Mouse (Mus musculus) kidney, postnatal 25 days (tissue): ENCODE data around the gene Bcl9l.
"Not testable (repeated sequence)": the region's sequence is repeated elsewhere in the genome, so short reads cannot be mapped to it uniquely, and the experiment has no call there.

ENCODE experiments used
- DNase-seq, 2 experiments: peaks; one replicate each; pipeline ENCODE4 v3.0.0; 2021; ENCODE audit warnings: mixed read lengths in 2 of 2

Bcl9l gene

DNA sequence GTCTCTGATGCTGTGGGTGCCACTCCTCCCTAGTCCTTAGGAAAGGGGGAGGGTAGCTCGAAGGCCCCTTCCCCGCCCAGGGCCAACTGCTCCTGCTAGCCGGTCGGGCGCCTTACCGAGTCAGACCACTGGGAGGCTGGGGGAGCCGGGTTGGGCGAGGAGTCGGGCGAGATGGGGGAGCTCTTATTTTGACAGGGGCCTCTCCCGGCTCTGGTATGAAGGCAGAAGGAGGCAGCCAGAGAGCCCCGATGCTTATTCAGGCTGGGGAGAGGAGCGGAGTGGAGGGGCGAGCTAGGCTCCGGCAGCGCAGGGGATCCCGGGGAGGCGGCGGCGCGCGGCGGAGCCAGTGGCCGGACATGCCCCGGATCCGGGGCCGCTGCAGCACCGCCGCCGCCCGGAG is at the start of gene Bcl9l:
Gene Bcl9l, plus strand, starts transcription at position 274 of the 400 bp plus-strand sequence.
- peak; percentile 94 to 97 for DNase-seq

- no peak for DNase-seq
Measured at GRCm38 (mm10) chr9:44435747-44436146, 46.9 kb upstream of the Bcl9l start.

- DNase-seq = no peak
Measured at GRCm38 (mm10) chr9:44440961-44441360, 41.7 kb upstream of the Bcl9l start, which contains the start of gene Foxr1. Gene Foxr1, minus strand, starts transcription at chr9:44441136.

DNA sequence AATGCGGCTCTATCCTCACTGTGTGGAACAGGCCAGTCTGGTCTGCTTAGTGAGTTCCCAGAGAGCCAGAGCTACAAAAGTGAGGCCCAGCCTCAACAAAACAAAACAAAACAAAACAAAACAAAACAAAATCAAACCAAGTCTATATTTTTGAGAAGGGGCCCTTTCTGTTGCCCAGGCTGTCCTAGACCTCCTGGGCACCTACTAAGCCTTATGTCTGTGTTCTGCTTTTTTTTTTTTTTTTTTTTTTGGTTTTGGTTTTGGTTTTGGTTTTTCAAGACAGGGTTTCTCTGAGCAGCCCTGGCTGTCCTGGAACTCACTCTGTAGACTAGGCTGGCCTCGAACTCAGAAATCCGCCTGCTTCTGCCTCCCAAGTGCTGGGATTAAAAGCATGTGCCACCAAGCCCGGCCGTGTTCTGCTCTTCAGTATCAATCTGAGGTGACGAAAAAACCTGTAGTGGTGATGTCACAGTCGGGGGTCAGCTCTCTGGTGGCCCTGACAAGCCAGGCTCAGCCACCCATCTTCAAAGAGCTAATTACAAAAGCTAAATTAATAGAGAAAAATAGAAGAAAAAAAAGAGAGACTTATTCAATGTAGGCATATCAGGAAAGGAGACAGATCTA is 38.1 kb upstream of the Bcl9l start:
- not testable (repeated sequence) for DNase-seq

DNA sequence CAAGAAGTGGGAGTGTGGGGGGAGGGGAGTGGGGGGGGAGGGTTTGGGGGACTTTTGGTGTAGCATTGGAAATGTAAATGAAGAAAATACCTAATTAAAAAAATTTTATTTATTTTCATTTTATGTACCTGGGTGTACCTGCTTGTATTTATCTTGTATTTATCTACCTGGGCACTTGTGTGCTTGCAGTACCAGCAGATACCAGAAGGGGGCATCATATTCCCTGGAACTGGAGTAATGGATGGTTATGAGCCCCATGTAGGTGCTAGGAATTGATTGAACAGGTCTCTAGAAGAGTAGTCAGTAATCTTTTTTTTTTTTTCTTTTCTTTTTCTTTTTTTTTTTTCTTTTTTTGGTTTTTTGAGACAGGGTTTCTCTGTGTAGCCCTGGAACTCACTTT is 32.2 kb upstream of the Bcl9l start:
- peak in 1 of 2 experiments; percentile 42 for DNase-seq

DNA sequence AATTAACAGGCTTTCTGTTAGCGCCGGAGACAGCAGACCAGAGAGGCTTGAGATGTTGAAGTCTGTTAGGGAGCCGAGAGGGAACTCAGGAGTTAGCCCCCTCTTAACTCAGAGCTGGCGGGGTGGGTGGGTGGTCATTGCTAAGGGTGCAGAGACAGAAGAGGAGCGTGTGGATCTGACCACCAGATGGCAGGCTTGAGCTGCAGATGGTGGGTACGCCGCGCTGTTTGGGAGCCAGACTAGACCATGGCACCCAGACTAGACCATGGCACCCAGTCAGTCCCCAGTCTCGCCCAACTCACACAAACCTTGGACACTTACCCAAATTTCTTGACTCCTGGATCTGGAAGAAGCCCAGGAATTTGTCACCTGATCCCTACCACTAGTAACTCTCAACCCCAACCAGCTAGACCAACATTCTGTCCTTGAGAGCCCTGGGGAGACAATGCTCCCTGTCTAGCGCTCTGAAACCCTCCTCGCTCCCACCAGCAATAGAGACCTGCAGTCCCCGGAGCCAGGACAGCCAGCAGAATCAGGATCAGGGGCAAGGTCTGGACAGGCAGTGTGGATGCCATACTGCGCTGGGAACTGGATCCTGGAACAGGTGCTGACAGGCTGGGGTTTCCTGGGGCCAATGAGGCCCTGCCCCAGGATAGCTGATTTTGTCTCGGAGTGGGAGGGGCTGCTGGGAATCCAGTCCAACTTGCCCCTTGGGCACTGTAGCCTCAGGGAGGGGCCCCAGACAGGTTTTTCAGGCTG is 28.3 kb upstream of the Bcl9l start:
- DNase-seq = peak; percentile 81 to 91

DNA sequence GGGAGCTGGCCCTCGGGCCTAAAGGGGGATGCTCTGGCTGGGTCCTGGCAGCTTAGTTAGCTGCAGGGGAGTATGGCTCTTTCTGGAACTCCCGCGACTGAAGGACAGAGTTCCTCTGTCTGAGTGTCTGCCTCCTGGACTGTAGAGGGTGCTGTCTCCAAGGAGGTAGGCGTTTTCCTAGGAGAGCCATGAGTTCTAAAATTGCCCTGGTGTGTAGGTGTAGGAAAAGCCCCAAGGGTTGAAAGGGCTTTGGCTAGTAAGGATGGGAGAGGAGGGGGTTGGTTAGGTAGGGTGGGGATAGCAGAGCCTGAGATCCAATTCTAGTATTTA is 27.8 kb upstream of the Bcl9l start, which contains the start of gene Upk2:
Gene Upk2, minus strand, starts transcription at position 86 of the 330 bp plus-strand sequence.
- DNase-seq = no peak

DNA sequence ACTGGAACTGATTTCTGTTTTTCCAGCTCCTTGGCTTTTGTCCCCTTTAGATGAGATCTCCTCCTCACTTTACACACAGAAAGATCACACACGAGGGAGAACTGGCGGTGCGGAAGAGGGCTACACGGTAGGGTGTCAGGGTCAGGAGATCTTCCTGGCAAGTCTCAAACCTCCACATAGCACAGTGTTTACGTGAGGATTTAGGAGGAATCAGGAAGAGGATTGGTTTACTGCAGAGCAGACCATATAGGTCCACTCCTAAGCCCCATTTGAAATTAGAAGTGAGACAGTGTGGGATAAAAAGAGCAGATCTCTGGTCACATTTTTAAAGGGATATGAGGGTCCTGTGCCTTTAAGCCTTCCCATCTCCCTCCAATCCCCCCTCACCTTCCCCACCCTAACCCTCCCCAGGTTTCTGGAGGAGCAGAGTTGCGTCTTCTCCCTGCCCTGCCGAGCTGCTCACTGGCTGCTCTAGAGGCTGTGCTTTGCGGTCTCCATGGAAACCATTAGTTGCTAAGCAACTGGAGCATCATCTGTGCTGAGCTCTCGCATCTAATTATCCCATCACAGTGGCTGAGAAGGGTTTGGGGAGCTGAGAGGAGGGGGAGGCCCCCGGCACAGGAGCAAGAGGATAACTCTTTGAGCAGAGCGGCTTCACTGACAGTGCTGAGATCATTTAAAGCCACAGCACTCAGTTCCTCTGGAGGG is 25.4 kb upstream of the Bcl9l start:
- no peak for DNase-seq

- no peak for DNase-seq
Measured at GRCm38 (mm10) chr9:44461950-44462349, 20.7 kb upstream of the Bcl9l start.

DNA sequence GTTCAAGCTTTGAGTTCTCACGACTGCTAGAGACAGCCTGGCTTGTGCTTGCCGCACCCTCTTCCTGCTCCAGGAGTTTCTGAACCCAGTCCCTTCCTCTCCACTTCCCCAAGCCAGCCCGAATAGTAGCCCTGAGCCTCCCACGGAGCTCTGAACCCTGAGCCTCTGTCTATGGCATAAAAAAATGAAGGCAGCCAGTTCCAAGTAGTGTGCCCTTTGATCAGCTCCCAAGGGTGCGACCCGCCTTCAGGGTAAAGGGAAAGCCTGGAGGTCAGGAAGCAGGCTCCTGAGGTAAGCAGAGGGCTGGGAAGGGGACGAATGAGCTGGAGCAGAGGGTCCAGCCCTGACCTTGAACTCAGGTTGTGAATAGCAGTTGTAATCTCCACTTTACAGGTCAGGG is 14.4 kb upstream of the Bcl9l start:
- peak; percentile 42 to 80 for DNase-seq

- no peak for DNase-seq
Measured at GRCm38 (mm10) chr9:44468800-44469199, 13.8 kb upstream of the Bcl9l start.

DNA sequence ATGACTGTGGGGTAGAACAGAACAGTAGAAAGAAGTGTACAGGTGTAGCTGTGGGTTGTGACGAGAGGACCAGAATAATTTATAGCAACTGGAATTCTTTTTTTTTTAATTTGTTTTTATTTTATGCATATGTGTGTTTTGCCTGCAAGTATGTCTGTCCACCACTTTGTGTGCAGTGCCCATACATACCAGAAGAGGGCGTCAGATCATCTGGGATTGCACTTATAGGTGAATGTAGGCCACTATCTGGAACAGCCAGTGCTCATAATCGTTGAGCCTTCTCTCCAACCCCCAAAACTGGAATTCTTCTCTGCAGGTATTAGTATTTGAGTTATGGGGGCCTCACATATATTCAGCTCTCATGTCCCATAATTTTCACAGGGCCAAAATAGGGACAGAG is 9.4 kb upstream of the Bcl9l start:
- no peak for DNase-seq

GRCm38 (mm10) chr9:44474327-44474726 is 8.3 kb upstream of the Bcl9l start:
- no peak for DNase-seq

DNA sequence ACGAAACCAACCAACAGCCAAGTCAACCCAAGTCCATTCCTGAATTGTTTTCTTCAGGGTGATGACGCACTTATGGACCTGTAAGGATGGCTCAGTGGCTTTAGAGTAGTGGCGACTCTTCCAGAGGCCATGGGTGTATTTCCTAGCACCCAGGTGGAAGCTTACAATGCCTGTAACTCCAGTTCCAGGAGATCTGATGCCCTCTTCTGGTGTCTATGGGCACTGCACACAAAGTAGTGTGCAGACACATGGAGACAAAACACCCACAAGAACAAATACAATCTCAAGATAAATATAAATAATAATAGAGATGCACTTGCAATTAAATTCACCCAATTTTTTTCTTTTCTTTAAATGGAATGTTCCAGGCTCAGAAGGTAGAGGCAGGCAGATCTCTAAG is 6.7 kb upstream of the Bcl9l start:
- no peak for DNase-seq

- DNase-seq = peak; percentile 77 to 88
Measured at GRCm38 (mm10) chr9:44477339-44478228, 5.0 kb upstream of the Bcl9l start.

DNA sequence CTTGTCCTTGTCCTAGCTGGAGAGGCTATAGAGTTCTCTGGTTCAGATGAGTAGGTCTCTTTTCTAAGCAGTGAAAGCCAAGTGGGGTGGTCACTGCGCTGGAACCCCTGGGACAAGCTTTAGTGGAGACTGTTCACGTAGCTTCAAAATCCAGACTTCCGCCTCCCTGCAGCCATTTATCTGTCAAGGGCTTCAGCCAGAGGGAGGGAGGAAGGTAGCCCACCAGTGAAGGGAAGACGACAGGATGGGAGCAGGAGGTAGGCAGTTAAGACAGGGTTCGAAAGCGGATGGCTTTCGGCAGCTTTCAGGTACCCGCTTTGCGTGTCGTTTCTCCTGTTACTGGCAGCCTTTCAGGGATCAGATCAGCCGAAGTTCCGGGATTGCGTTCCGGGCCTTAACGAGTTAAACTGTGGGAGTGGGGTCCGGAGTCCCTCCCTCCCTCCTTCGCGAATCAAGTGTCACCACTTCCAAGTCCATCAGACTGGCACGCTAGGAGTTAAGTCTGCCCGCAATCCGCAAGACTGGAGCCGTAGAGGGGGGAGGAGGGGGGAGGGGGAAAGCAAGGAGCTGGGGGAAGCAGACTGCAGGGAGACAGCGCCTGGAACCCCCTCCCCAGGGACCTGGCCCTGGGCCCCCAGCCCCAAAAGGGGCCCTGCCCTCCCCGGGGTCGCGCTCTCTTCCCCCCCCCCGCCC is 4.2 kb upstream of the Bcl9l start:
- peak; percentile 75 to 88 for DNase-seq

DNA sequence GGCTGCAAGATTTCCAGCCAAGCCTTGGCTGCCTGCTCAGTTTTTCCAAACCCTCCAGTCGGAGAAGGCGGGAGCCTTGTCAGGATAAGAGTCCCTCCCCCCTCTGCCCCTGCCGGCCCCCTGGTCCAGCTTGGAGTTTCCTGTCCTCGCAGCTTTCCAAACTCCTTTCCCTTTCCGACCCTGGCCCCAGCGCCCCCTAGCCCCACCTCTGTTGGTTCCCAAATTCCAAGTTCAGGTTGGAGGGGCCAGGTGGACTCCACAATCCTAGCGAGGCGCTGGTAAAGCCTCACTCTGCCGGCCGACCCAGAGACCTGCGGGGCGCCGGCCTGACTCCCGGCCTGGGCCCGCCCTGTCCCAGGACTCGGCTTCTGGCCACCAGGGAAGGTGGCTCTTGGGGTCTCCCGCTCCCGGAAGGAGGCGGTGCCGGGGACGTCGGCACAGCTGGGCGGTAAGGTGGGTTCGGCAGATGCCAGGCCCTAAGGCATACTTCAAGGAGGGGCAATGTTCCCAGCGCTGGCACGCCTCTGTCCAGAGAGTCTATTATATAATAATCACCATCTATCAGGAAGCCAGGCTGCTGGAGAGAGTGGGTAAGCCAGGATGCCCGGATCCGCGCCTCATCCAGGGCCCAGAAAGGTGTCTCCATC is 3.5 kb upstream of the Bcl9l start:
- peak; percentile 84 to 94 for DNase-seq

GRCm38 (mm10) chr9:44479628-44480428 is 2.8 kb upstream of the Bcl9l start:
- peak; percentile 89 to 94 for DNase-seq

GRCm38 (mm10) chr9:44482112-44482511 is 513 bp upstream of the Bcl9l start:
- no peak for DNase-seq

DNA sequence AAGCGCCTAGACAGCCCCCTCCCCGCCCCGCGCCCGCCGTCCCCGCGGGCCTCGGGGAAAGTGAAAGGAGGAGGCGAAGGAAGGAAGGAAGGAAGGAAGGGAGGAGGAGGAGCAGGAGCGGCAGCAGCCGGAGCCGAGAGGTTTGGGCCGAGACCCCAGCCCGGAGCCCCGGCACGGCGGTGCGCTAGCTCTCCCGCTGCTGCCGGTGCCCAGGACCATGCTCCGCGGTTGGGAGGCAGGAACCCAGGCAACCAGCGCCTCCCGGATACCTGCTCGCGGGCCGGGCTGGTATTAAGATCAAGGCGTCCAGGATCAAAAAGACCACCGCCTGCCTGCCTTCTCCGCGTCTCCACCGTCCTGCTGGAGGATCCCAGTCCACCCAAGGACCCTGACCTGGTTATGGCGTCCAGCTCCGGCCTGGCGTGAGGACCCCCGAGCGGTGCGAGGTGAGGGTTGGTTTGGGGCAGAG is 450 bp downstream of the Bcl9l start:
- DNase-seq = peak in 1 of 2 experiments; percentile 63
